Mouse (Mus musculus): Measurements from ENCODE around the gene Cotl1. TPM values are rescaled to one million over a fixed set of nuclear protein-coding genes. Genes with fewer than 3 reads are reported as not detected.
A peak's percentile ranks its signal among the peaks of the same experiment; 100 is the strongest.

The Cotl1 gene
- total RNA-seq, 4 experiments from 2014 or later = 119 to 176 (median 137) TPM

GRCm38 (mm10) chr8:119817446-119817845, 22.9 kb downstream of the Cotl1 start:
- no peak for DNase-seq (ENCODE audit: low spot score in 2 of 2)

DNA sequence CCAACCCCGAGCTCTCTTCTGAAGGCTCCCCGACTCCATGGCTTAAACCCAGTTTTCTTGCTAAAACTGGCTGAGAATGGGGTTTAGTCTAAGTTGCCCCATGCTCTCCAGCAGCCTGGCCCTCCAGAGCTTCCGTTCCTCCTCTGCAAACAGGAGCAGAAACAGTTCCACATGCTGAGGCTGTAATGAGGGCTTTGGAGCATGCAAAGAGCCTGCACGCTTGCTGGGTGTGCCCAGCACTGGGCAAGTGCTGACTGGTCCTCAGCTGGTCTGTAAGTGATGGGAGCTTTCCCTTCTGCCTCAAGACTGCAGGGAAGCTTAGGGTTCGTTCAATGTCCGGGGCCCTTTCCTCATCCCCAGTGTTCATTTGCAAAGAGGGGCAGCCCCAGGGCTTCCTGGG, 24.1 kb downstream of the Cotl1 start:
- no peak for DNase-seq (ENCODE audit: low spot score in 2 of 2)

DNA sequence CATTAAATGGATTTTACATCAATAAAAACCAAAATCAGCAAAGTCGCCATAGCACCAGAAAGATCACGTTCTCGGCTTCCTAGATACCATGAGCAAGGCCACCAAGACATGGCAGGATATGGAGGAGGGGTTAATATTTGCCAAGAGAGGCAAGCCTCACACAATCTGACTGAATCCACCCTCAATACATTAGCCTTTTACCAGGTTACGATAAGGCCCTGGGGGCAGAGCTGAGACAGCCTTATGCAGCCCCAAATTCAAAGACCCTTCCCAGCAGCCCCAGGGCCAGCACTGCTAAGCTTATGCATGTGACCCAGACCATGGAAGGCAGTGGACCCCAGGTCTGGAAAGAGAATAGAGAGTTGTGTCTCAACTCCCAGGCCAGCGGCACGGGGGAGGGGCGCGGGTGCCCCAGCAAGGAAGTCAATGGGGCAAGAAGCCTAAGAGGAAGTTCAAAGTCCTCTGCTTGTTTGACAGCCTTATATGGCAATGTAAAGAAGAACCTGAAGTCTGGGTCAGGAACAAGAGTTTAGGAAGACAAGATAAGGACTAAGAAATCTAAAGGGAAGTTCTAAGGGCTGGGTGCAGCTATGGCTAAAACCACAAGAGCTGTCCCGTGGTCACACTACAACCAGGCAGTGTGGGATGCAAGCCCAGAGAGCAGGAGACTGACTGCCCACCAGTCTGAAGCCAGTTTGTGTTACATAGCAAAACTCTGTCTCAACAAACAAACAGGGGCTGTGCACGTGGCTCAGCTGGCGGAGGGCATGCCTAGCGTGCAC, 27.5 kb downstream of the Cotl1 start:
- no peak for DNase-seq (ENCODE audit: low spot score in 2 of 2)

- DNase-seq (ENCODE audit: low spot score in 2 of 2) = no peak
Observed at GRCm38 (mm10) chr8:119811925-119812324, 28.4 kb downstream of the Cotl1 start.

GRCm38 (mm10) chr8:119810953-119811499, 29.3 kb downstream of the Cotl1 start:
- no peak for DNase-seq (ENCODE audit: low spot score in 2 of 2)

DNA sequence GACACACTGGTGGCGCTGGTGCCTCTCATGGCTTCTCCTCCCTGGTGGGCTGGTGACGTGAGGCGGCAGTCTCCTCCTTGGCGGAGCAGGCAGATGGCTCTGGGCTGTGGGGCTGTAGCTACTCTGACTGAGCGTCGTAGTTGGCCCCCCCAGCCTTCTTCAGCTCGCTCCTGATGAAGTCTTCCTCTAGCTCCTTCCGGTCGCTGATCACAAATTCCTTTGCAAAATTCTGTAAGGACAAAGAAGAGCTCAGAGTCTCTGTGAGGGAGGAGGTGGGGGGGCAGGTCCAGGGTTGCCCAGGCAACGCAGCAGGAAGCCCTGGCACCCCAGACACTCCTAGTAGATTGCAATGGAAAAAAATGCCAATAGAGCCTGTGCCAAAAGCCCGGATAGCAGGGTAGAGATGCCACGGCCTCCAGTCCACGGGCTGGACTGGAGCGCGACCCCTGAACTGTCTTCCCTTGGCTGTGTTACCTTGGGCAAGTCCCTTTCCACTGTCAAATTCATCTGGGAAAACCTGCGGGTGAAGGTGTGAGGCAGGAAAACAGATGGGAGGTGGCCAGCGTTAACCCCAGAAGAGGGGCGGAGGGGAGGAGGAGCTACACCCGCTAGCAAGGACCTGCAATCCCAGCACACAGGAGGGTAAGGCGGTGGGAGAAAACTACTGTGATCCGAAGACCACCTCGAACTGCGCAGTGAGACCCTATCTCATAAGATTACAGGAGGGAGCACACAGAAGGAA, 30.0 kb downstream of the Cotl1 start:
- DNase-seq (ENCODE audit: low spot score in 2 of 2) = peak in 1 of 2 experiments; percentile 50

- DNase-seq (ENCODE audit: low spot score in 2 of 2) = no peak
Observed at GRCm38 (mm10) chr8:119809620-119810019, 30.7 kb downstream of the Cotl1 start.

DNA sequence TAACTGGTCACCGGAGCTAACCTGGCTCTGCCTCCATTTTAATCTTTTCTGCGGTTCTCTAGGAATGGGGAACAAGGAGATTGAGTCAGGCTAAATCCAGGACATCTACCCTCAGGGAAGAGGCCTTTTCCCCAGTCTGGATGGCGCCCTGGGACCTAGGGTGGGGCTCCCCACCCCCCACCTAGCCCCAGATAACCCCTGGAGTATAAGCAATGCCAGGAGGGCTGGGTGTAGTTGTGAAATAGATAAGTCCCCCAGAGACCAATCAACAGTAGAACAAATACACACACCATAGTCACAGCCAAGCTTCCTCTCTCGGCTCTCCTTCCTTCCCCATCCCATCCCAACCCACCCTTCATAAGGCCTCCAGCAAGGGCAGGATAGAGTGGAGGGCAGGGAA, 32.7 kb downstream of the Cotl1 start:
- no peak for DNase-seq (ENCODE audit: low spot score in 2 of 2)

GRCm38 (mm10) chr8:119806422-119807263, 33.7 kb downstream of the Cotl1 start:
- DNase-seq (ENCODE audit: low spot score in 2 of 2) = peak; percentile 79 to 85

- DNase-seq (ENCODE audit: low spot score in 2 of 2) = no peak
Observed at GRCm38 (mm10) chr8:119805275-119805674, 35.1 kb downstream of the Cotl1 start.

DNA sequence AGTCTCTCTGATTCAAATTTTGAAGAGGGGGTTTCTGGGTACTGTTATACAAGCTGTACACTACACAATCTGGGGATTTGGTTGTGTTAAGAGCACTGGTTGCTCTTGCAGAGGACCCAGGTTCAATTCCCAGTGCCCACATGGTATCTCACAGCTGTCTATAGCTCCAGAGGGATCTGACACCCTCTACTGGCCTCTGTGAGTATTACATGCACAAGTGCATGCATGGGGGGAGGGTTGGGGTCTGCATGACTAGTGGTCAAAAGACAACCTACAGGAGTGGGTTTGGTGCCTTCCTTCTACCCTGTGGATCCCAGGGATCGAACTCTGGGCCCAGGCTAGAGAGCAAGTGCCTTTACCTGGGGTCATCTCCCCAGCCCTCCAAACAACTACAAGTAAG, 37.8 kb downstream of the Cotl1 start:
- DNase-seq (ENCODE audit: low spot score in 2 of 2) = no peak

DNA sequence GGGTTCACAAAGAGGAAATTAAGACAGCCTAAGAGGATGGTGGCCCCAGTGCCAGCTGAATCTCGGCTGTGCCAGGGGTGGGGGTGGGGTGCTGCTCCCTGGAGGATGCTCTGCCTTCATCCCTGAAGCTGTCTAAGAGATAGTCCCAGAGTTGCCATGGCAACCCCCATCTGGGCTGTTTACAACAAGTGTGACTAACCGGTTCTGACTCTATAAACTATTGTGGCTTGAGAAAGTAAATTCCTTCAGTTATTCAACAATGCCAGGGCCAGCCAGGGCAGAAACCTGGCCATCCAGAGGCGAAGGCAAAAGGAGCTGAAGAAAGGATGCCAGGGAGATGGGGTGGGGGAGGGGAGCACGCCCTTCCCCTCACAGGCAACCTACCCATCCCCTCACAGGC, 39.2 kb downstream of the Cotl1 start:
- peak in 1 of 2 experiments; percentile 60 for DNase-seq (ENCODE audit: low spot score in 2 of 2)

- DNase-seq (ENCODE audit: low spot score in 2 of 2) = peak in 1 of 2 experiments; percentile 83
Observed at GRCm38 (mm10) chr8:119798965-119799264, 41.4 kb downstream of the Cotl1 start.

DNA sequence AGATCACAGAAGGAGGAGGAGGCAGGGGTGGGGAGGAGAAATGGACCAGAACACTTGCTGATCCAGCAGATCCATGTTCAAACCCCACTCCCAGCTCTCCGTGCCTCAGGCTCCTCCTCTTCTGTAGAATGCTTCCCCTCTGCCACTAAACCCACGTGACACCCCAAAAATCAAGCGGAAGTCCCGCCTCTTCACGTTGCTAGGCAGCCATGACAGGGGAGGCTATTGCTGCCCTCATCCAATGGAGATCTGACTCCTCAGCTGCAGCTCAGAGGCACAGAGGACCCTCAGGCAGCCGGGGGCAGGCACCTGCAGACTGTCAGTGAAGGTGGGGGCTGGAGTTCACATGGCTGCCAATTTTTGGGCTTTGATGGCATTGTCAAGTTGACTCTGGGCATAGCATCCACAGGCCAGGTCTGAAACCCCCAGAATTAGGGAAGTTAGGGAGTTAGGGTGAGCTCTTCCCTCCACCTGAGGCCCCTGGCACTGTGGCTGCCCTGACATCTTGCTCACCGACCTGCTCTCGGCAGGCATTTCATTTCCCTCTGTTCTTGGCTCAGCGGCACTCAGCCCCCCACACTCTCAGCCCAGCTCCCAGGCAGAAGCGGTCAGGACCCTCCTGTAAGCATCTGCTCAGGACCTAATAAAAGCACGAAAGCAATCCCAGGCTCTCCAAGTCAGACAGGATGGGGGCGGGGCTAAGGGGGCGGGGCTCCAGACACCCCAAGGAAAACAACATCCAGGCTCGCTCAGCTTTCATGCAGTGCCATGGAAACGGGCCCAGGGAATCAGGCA, 42.0 kb downstream of the Cotl1 start:
- peak; percentile 70 to 76 for DNase-seq (ENCODE audit: low spot score in 2 of 2)

- DNase-seq (ENCODE audit: low spot score in 2 of 2) = no peak
Observed at GRCm38 (mm10) chr8:119795651-119796050, 44.7 kb downstream of the Cotl1 start.

- DNase-seq (ENCODE audit: low spot score in 2 of 2) = no peak
Observed at GRCm38 (mm10) chr8:119794689-119795088, 45.7 kb downstream of the Cotl1 start.

DNA sequence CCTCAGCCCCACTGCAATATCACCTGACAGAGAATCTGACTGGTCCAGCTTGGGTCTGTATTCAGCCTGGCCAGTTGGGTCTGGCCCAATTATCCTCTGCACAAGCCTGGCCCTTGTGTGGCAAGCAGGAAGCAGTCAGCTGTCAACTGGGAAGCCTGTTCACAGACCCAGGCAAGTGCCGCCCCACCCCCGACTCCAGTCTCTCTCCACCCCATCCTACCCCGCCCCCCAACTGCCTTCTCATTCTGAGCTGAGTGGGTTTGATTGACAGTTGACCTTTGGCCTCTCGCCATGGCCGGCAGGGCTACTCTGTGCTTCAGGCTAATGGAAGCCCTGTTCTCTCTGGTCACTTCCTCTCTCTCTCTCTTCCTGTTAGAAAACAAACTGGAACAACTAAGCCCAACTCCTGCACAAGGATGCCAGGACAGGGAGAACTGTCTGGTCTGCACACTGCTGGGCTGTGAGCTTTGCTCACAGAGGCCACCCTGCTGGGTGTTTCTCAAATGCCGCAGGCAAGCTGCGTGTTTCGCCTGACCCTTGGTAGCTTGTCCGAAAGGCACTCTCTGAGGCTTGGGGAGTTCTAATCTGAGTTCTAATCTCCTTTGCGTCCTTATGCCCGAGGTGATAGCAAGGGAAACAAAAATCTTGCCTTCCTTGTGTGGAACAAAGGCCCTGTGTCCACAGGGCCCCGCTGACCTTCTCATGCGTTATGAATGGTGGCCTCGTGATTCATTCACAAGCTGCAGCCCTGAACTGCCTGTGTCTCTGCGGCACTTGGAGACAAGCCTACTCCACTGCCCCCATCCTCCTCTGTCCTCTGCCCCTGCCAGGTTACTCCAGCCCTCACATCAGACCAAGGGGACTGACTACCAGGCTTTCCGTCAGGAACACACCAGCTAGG, 48.3 kb downstream of the Cotl1 start:
- DNase-seq (ENCODE audit: low spot score in 2 of 2) = no peak

GRCm38 (mm10) chr8:119789581-119789980, 50.8 kb downstream of the Cotl1 start:
- DNase-seq (ENCODE audit: low spot score in 2 of 2) = no peak

- no peak for DNase-seq (ENCODE audit: low spot score in 2 of 2)
Observed at GRCm38 (mm10) chr8:119788607-119789381, 51.5 kb downstream of the Cotl1 start.
